22 mouse cellular contexts compared by ENCODE assay signal in the genomic region with DNA sequence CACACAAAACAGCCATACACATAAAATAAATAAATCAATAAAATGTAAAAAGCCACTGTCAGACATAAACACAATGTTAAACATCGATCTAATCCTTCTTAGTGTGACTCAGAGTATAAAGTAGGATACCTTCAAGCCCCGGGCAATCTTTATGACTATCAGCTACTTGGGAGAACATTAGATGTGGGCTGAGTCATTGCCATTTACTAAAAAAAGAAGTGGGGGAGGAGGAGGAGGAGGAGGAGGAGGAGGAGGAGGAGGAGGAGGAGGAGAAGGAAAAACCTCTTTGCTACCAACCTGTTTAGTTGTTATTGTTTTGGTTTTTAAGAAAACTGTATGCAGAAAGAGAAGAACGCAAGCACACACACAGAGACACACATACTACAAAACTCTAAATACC. TPM values are rescaled to one million over a fixed set of nuclear protein-coding genes. Genes with fewer than 3 reads are reported as not detected.
A peak's percentile ranks its signal among the peaks of the same experiment; 100 is the strongest.
DNase-seq lines count a peak whose midpoint lies in the region; ATAC-seq and TF ChIP-seq lines count a peak whose summit lies in the region.
"Had no signal": no experiment of that assay in that cellular context is flagged by ENCODE, and none has a peak within 500 bp of the region (broad histone marks: within the 10 kb centered on the region; RNA-seq: fewer than 3 reads in every experiment).

No protein-coding gene starts in this region.

- TF ChIP-seq EP300 in lung, postnatal 0 days (IDR thresholded peaks at IDR 0.05): no peak

- no peak for ATAC-seq in lung, postnatal 0 days
- ATAC-seq in liver, embryonic 13.5 days (ENCODE audit: low read depth): no peak
- ATAC-seq: forebrain, embryonic 13.5 days; hindbrain, embryonic 16.5 days; midbrain, embryonic 16.5 days had no signal

- H3K4me1 ChIP-seq in heart, embryonic 10.5 days: peaks cover 21% of the 10 kb centered on the region
- H3K4me1 ChIP-seq in lung, postnatal 0 days (ENCODE audit: insufficient read depth, low read depth, low read length): peaks cover 6% of the 10 kb centered on the region; the same call in 1 of the 2 replicates
- H3K4me1 ChIP-seq in liver, embryonic 13.5 days (replicated peaks): peaks cover 70% of the 10 kb centered on the region
- H3K4me1 ChIP-seq: forebrain, embryonic 13.5 days; midbrain, embryonic 10.5 days had no signal

- no peak overlapping the region for H3ac ChIP-seq in myocyte (ENCODE audit: control insufficient read depth, insufficient read length)

- 79% methylated on average over 3 of the region's 3 CpGs for WGBS in heart, embryonic 10.5 days
- 82% methylated on average over 3 of the region's 3 CpGs for WGBS in lung, postnatal 0 days
- WGBS in liver, embryonic 13.5 days (ENCODE audit: insufficient replicate concordance): 56% methylated on average over 3 of the region's 3 CpGs

- TF ChIP-seq POLR2A in myocyte (IDR thresholded peaks at IDR 0.05; ENCODE audit: insufficient read length, low read depth): no peak

- 0 out of 2 replicates have a peak overlapping the region, but pooled peaks have one; percentile 78 for H3K27ac ChIP-seq in heart, embryonic 10.5 days
- peak overlapping the region; percentile 76; the same call in 1 of the 2 replicates for H3K27ac ChIP-seq in lung, postnatal 0 days (ENCODE audit: low read length)
- peak overlapping the region; percentile 92 for H3K27ac ChIP-seq in liver, embryonic 13.5 days
- H3K27ac ChIP-seq: forebrain, embryonic 13.5 days; intestine, embryonic 15.5 days; limb, embryonic 12.5 days had no signal

- H3K4me3 ChIP-seq in heart, embryonic 10.5 days: no peak overlapping the region
- H3K4me3 ChIP-seq in lung, postnatal 0 days (ENCODE audit: low read depth, low read length): no peak overlapping the region
- H3K4me3 ChIP-seq in liver, embryonic 13.5 days (replicated peaks): no peak overlapping the region
- no peak overlapping the region for H3K4me3 ChIP-seq in myocyte
- H3K4me3 ChIP-seq: forebrain, embryonic 13.5 days; intestine, embryonic 15.5 days; limb, embryonic 12.5 days; midbrain, embryonic 10.5 days had no signal

- H3K9ac ChIP-seq in lung, postnatal 0 days (replicated peaks; ENCODE audit: low read depth): no peak overlapping the region
- peak overlapping the region; percentile 68 for H3K9ac ChIP-seq in liver, embryonic 13.5 days
- H3K9ac ChIP-seq: forebrain, embryonic 13.5 days; intestine, embryonic 15.5 days; limb, embryonic 12.5 days had no signal

- TF ChIP-seq CTCF in lung, postnatal 0 days (IDR thresholded peaks at IDR 0.05): no peak

- H3K4me2 ChIP-seq in lung, postnatal 0 days (replicated peaks; ENCODE audit: low read depth, low read length): no peak overlapping the region
- peak overlapping the region; percentile 70 for H3K4me2 ChIP-seq in liver, embryonic 13.5 days
- H3K4me2 ChIP-seq in myocyte (ENCODE audit: low read depth): peak overlapping the region; percentile 9
- H3K4me2 ChIP-seq: forebrain, embryonic 13.5 days; limb, embryonic 12.5 days had no signal

- H3K79me2 ChIP-seq in myocyte (ENCODE audit: control insufficient read depth, insufficient read depth): no peaks in the 10 kb centered on the region

- H3K27me3 ChIP-seq in heart, embryonic 10.5 days (ENCODE audit: insufficient read depth, poor library complexity, severe bottlenecking): peaks cover 8% of the 10 kb centered on the region; the same call in 1 of the 2 replicates
- no peaks in the 10 kb centered on the region for H3K27me3 ChIP-seq in lung, postnatal 0 days (replicated peaks; ENCODE audit: insufficient read depth, low read length)
- no peaks in the 10 kb centered on the region for H3K27me3 ChIP-seq in liver, embryonic 13.5 days
- no peaks in the 10 kb centered on the region for H3K27me3 ChIP-seq in myocyte (ENCODE audit: control insufficient read depth, insufficient read depth, insufficient read length)
- H3K27me3 ChIP-seq: CH12.LX; forebrain, embryonic 13.5 days; heart, embryonic 13.5 days; intestine, embryonic 15.5 days; limb, embryonic 12.5 days had no signal

- no peaks in the 10 kb centered on the region for H3K36me3 ChIP-seq in heart, embryonic 10.5 days
- no peaks in the 10 kb centered on the region for H3K36me3 ChIP-seq in lung, postnatal 0 days (ENCODE audit: insufficient read depth, low read length)
- no peaks in the 10 kb centered on the region for H3K36me3 ChIP-seq in liver, embryonic 13.5 days
- H3K36me3 ChIP-seq in myocyte (ENCODE audit: control insufficient read depth, insufficient read depth): no peaks in the 10 kb centered on the region
- H3K36me3 ChIP-seq: heart, embryonic 13.5 days; intestine, embryonic 15.5 days; limb, embryonic 12.5 days; midbrain, embryonic 10.5 days had no signal

- no peak for DNase-seq in heart, embryonic 10.5 days (ENCODE audit: low spot score)
- no peak for DNase-seq in heart, adult 9 months (ENCODE audit: low spot score in 2 of 2)
- no peak for DNase-seq in lung, postnatal 0 days (ENCODE audit: low spot score)
- no peak for DNase-seq in lung, postnatal 36 days
- no peak for DNase-seq in liver, embryonic 13.5 days
- no peak for DNase-seq in cerebellum, postnatal 25 days
- DNase-seq in left cerebral cortex, adult 18-20 months (ENCODE audit: low spot score in 2 of 2): no peak
- DNase-seq: adrenal gland, adult 2 months; cerebellum, adult 18-20 months; kidney, adult 9 months; right cerebral cortex, postnatal 4 days; thymus, adult 18-20 months had no signal

- no peaks in the 10 kb centered on the region for H3K9me3 ChIP-seq in heart, embryonic 10.5 days
- no peaks in the 10 kb centered on the region for H3K9me3 ChIP-seq in lung, postnatal 0 days (ENCODE audit: low read length)
- H3K9me3 ChIP-seq in liver, embryonic 13.5 days (replicated peaks): no peaks in the 10 kb centered on the region
- H3K9me3 ChIP-seq: forebrain, embryonic 13.5 days; G1E; heart, embryonic 13.5 days; intestine, embryonic 15.5 days; limb, embryonic 12.5 days; midbrain, embryonic 10.5 days had no signal

TF ChIP-seq in myocyte, 11 proteins besides CTCF, POLR2A, EP300 and RAD21:
- TF ChIP-seq CEBPB (IDR thresholded peaks at IDR 0.05; ENCODE audit: insufficient read depth, poor library complexity, severe bottlenecking) (no peak), E2F4 (IDR thresholded peaks at IDR 0.05; ENCODE audit: insufficient read depth) (no peak), REST (IDR thresholded peaks at IDR 0.05; ENCODE audit: insufficient read depth, insufficient read length) (no peak), USF1 (IDR thresholded peaks at IDR 0.05; ENCODE audit: low read depth) (no peak)

RNA-seq across cellular contexts. Expression of gene Phb, which starts 22.8 kb away (rescaled TPM):
- 320 and 328 TPM in 2 replicates for polyA plus RNA-seq in heart, embryonic 10.5 days (2016; fragmentation: Nextera tagmentation; extraction: Ambion mirVana)
- 94.7 and 95.1 TPM in 2 replicates for polyA plus RNA-seq in lung, postnatal 0 days (2015; fragmentation: Nextera tagmentation; extraction: Ambion mirVana)
- polyA plus RNA-seq in liver, embryonic 13.5 days (2015; fragmentation: Nextera tagmentation; extraction: Ambion mirVana): 184 and 209 TPM in 2 replicates
- polyA plus RNA-seq in myocyte (2012; fragmentation: generic; extraction: Trizol): 343 TPM
- total RNA-seq in left cerebral cortex, adult 18-20 months (2021): 100 to 1,000 TPM in 1 of 2 experiments, 10 to 100 TPM in 1; 87.4 to 103 TPM

RNA-seq across cellular contexts. Expression of gene Zfp652, which starts 22.9 kb away (rescaled TPM):
- polyA plus RNA-seq in heart, embryonic 10.5 days (2016; fragmentation: Nextera tagmentation; extraction: Ambion mirVana): 11.7 and 14.2 TPM in 2 replicates
- 18.5 and 19.6 TPM in 2 replicates for polyA plus RNA-seq in lung, postnatal 0 days (2015; fragmentation: Nextera tagmentation; extraction: Ambion mirVana)
- polyA plus RNA-seq in liver, embryonic 13.5 days (2015; fragmentation: Nextera tagmentation; extraction: Ambion mirVana): 5.9 and 6.3 TPM in 2 replicates
- polyA plus RNA-seq in myocyte (2012; fragmentation: generic; extraction: Trizol): 6.4 TPM
- 10 to 100 TPM; 37.8 to 41.1 TPM for total RNA-seq in left cerebral cortex, adult 18-20 months (2021)

RNA-seq across cellular contexts. Expression of gene B130006D01Rik, which starts 33.8 kb away (rescaled TPM):
- polyA plus RNA-seq in heart, embryonic 10.5 days (2016; fragmentation: Nextera tagmentation; extraction: Ambion mirVana): 0.97 and 1.9 TPM in 2 replicates
- polyA plus RNA-seq in lung, postnatal 0 days (2015; fragmentation: Nextera tagmentation; extraction: Ambion mirVana): 0.42 and 0.61 TPM in 2 replicates
- polyA plus RNA-seq in liver, embryonic 13.5 days (2015; fragmentation: Nextera tagmentation; extraction: Ambion mirVana): 0.37 and 0.44 TPM in 2 replicates
- polyA plus RNA-seq in myocyte (2012; fragmentation: generic; extraction: Trizol): 0.02 TPM
- total RNA-seq in left cerebral cortex, adult 18-20 months (2021): 1 to 10 TPM; 1.2 to 1.3 TPM
